Mouse (Mus musculus): ENCODE measurements around the gene Palld.
A peak's percentile ranks its signal among the peaks of the same experiment; 100 is the strongest.

Gene Palld

DNA sequence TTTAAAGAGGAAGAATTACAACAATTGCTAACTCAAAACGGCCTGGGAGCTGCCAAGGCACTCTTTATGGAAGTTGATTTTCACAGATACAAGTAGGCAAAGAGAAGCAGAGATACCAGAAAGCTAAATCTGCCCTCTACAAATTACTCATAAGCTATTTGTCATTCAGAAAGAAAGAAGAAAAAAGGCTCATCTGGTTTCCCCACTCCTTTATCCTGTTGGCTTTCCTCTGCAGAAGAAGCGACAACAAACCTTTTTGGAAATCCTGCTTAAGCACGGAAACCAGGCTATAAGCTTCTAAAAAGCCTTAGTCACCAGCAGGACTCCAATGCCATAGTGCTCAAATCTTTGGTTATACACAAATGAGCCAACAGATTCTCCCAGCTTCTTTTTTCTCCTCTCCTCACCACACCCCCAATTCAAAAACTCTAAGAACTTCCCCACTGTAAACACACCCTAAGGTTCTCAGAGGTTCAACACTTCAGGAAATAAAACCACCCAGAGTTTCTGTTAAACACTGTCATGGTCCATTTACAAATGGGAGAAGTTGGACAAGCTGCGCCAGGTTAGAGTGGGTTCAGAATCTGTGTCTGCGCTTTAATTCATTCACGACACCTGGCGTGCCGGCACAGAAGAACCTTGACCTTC, 349.6 kb downstream of the Palld start:
- DNase-seq (ENCODE audit: low spot score): no peak

DNA sequence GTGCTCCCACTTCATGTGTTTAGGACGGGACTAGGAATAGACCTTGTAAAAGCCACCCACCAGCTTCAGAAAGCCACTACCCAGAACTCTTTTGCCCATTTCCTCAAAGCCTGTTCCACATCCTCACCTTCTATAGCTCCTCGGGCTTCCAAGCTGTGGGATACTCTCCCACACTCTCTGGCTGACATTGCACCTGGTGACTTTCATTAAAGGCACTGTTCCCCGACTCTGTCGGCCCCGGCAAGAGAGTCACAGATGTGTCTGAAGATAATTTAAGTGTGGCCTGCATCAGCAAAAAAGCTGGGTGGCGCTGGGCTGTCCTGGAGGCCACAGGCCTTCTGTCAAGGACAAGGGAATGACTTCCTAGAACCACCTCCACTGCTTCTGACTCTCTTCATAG, 350.3 kb downstream of the Palld start:
- DNase-seq (ENCODE audit: low spot score): no peak

DNA sequence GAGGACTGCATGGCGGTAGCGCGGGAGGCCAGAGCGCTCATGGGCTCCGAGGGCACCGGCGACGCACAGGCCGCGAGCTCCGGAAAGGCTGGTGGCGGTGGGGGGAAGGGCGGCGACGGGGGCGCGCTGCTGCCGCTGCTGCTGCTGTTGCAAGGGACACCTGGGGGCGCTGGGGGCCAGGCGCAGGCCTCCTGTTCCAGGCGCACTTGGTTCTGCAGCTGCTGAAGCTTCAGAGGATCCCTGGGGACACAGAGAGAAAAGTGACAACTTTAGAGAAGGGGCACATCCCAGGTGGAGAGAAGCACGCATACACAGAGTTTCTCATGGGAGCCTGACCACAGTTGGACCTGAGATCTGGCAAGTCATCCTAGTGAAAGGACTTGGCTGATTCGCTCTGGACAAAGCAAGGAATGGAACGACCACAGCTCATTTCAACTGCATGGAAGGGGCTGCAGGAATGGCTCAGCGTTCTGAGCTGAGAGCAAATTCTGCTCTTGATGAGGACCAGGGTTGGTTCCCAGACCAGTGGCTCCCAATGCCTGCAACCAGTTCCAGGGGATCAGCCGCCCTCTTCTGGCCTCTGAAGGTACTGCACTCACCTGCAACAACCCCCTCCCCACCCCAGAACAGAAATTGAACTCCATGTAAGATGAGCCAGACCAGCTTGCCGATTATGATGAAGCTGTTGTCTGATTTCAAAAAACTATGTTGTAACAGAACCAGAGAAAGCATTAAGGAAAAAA, 352.3 kb downstream of the Palld start:
- no peak for DNase-seq (ENCODE audit: low spot score)

DNA sequence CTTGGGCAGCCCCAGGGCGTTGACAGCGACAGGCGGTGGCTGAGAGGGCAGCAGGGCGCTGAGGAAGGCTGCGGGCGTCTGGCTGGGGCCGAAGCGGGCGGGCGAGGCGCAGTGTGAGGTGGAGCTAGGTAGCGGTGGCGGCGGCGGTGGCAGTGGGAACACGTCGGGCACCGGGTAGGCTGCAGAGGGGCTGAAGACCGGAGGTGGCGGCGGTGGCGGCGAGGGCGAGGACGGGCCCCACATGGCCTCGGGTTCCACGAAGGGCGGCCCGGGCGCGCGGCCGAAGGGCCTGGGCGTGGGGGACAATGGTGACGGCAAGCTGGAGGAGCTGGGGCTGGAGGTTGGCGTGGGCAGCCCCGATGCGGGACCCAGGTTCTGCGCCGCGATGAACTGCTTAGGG, 352.9 kb downstream of the Palld start:
- no peak for DNase-seq (ENCODE audit: low spot score)

DNA sequence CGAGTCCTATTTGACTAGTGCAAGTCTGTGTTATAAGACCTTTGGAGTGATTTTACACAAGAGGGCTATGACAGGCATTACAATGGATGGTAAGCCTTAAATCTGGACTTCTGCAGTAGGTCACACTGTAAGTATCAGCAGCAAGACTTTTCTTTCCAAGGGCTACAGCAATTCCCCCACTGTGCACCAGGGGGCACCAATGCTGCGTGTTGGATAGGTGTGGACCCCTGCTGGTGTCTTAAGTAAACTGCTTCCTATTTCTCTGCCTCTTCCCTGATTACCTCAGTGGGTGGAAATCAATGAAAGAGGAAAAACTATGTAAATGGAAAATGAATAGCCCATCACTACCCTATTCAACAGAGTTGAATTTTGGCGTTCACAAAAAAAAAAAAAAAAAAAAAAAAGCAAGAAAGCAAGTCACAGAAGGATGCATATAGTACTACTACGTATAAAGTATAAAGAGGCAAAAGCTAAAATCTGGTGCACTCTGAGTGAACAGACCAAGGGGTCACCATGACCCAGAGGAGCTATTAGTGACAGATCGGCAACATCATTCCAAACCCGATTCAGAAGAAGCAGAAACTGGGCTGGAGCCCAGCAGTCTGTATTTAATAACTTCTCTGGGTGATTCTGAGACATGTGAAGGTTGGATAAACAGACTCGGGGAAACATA, 362.5 kb downstream of the Palld start:
- peak; percentile 89 for DNase-seq (ENCODE audit: low spot score)

DNA sequence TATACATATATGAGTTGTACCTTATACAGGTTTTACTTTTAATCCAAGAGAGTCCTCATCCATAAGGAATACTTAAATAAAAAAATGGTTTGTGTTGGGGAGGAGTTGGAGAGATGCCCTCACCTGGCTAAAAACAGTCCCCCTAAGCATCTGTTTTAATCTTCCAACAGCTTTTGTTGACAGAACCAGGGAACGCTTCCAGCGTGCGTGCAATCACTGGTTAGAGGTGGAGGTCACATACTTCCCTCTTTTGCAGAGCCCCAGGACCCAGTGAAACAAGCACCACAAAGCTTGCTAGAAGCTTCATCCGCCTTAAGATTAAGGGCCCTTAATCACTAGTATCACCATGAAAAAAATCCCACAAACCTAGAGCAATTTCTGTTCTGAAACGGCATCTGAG, 365.0 kb downstream of the Palld start:
- DNase-seq (ENCODE audit: low spot score): no peak

DNA sequence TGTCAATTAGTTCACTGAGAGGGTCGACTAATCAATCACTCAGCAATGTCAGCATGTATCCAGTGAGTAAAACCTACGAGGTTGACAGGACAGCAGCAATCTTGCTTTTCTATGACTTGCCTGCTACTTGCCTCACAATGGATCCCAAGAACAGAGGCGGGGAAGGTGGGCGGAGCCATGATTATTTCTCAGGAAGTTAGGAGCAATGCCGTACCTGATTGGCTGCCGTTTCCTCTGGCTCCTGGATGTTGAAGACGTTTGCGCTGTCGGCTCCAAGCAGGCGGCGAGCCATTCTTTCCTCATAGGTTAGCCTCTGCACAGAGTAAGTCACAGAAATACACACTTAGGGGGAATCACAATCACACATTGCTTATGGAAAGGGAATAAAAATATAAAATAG, 367.0 kb downstream of the Palld start:
- DNase-seq (ENCODE audit: low spot score): no peak

DNA sequence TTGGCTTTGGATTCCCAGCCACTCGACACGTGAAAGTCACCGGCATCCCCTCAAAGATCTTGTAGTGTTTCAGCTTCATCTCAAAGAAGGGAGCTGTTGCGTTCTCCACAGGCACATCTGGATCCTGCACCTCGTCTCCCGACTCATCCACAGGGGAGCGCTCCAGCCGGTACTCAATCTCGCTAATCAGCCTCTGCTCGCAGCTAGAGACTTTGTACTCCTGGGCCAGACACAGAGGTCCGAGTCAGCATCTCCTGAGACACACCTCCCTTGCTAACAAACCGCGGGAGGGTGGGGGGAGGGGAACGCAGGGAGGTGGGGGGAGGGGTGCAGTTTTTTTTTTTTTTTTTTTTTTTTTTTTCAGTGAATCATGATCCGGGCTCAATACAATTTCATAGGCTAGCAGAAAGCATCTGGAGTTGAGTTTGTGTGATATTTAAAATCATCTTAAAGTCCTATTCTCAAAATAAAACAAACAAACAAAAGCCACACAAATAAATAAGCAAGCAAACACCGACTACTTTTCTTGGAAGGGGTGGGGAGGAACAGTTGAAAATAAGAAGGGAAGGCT, 369.0 kb downstream of the Palld start:
- DNase-seq (ENCODE audit: low spot score): no peak

DNA sequence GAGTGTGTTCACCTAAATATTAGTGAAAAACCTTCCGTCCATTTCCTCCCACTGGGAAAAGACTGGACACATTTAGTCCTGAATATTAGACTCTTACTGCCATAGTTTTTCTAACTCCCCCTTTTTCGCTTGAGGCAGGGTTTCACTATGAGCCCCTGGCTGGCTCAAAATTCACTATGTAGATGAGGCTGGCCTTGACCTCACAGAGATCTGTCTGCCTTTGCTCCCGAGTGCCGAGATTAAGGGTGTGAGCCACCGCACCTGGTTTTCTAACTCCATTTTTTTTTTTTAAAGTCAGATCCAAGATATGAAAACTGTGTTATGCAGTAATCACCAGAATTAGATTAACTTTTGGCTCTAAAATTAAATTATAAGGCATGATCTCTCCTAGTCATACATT, 369.7 kb downstream of the Palld start:
- no peak for DNase-seq (ENCODE audit: low spot score)

DNA sequence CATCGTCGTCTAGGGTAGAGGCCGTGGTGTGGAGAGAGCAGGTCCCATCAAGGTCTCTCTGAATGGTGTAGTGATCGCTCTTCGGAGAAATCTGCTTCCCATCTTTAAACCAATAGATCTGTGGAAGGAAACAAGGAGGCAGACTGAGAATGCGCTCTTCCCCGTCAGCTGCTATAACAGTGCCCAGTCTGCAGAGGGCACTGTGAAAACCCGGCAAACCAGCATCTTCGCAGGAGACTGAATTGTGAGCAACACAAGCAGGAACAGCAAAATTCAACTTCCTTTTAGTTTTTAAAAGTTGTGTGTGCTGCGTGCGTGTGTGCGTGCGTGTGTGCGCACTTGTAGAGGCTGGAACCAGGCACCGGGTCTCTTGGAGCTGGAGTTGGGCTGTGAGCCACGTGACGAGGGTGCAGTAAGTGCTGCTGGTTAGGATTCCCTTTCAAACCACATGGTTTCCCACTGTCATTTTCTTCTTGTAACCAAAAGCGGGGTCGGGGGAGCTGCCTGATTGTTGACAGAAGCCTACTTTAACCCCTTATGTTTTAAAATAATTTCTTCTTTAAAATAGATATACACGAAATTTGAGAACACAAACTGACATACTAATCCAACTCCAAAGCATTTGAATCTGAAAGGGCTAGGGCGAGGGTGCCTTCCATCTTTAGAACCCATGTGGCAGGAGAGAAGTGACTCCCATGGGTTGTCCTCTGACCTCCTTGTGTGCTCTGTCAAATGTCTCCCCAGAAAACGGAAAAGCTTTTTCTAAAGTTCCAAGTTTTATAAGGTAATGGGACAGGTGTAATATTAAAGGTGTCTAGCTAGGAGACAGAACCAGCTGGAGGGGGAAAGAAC, 370.3 kb downstream of the Palld start:
- DNase-seq (ENCODE audit: low spot score): no peak

DNA sequence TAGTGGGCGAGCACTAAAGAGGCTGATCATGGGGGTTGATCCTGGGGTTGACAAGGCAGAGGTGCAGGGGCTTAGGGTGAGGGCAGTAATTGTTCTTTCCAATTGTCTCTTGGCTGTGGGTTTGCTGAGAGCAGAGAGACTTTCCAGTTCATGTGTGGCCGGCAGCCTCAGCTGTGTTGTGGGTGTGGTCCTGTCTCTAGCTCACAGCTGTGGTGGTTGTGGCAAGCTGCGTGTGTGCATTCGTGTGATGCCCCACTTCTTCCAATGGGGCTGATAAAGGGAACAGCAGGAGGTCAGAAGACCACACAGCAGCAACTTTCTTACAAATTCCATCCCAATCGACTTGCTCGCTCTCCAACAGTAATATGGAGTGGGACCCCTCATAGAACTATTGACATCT, 373.8 kb downstream of the Palld start:
- DNase-seq (ENCODE audit: low spot score): no peak

DNA sequence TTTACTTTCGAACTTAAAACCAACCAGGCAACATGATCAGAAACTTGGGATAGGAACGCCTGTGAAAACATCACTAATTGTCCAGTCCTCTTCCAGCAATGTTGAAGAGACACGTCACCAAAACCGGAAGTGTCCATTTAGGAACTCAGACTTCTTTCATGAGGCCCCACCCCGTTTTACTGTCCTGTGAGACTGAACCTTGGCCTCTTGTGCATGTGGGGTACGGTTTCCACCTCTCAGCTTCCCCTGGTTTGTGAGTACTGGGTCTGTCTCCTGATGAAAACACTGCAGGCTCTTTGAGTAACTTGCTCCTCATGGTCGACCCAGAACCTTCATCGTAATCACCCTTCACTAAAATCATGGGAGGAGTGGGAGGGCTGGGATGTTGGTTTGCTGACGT, 374.3 kb downstream of the Palld start:
- DNase-seq (ENCODE audit: low spot score): no peak

DNA sequence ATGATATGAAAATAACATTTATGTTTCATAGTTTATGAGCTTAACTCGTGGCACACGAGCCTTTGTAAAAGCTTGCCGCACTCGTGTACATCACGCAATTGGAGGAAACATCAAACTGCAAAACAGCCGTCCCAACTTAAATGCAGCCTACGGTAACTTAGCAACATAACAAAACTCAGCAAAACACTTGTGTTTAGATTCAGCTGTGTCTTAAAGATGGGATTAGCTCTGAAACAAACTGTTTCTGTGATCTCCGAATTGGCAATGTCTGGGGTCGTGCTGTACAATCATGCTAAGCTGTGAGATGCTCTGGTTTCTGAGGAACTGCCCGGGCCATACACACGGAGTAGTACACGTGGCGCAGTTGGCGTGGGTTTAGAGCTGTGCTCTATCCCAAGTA, 375.5 kb downstream of the Palld start:
- DNase-seq (ENCODE audit: low spot score): no peak

DNA sequence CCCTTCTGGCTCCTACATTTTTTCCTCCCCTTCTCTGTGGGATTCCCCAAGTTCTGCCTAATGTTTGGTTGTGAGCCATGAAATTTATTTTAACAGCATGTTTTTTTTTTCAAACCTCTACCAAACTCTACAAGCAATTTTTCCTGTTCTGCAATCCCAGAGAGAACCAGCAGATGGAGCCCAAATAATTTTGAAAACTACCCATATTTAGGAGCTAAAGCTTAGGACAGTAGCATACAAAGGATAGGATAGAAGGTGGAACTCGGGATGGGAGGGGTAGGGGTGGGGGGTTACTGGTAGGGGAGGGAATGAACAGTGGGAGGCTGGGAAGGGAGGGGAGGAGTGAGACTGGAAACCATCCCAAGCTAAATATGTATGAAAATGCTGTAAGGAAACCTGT, 380.4 kb downstream of the Palld start:
- DNase-seq (ENCODE audit: low spot score): peak; percentile 15

DNA sequence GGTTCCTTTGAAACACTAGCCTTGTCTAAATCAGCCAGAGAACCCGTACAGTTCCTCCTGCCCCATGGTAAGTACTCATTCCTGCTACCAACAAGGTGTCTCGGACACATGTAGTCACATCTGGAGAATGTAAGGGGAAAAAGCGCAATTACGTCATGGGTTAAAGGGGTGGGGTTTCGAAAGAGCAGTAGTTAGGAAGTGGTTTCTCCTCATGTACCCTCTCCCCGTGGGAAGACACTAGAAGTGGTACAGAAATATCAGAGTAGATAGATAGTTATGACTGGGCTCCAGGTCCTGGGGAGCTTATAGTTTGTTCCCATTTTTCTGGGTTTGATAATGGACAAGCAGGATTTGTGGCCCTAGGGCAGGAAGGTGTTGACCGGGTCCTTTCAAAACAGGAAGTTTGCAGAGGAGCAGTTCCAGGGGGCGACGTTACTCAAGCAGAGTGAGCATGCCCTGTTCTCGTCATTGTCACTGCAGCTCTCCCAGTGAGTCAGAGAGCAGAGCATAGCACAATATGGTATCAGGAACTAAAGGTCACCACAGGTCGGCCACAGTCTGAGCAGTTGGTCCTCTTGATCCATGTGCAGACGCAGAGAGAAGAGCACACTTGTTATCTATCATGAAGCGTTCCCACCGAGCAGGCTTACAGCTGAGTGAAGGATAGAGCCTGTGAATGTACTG, 384.8 kb downstream of the Palld start:
- no peak for DNase-seq (ENCODE audit: low spot score)

DNA sequence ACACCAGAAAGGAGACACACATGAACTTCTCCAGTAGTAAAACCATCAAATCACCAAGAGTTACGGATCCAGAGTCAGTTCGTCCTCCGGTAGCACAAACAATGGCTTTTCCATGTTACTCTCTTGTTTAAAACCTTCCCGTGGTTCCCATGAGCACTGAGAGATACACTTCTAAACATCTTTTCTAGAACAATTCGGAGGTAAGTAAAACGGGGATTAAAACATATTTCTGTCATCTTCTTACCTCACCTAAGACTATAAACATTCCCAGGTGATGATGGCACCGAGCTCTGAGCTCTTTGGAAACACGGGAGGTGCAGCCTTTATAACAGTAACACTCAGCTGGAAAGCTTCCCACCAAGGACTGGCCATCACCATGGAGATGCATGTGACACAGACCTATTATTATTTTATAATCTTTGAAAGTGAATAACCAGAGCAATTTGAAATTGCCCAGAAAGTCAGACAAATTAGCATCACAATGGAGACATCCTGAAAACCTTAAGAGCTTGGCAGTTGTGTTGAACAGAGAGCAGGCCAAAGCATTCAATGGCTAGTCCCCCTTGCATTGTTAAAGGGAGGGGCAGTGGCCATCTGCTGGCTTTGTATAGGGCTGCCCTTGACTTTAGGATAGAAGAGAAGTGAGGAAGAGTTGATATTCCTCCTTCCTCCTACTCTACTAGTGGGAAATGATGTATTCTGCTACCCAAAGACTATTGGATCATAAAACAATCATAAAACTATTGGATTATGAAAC, 385.6 kb downstream of the Palld start:
- DNase-seq (ENCODE audit: low spot score): no peak

DNA sequence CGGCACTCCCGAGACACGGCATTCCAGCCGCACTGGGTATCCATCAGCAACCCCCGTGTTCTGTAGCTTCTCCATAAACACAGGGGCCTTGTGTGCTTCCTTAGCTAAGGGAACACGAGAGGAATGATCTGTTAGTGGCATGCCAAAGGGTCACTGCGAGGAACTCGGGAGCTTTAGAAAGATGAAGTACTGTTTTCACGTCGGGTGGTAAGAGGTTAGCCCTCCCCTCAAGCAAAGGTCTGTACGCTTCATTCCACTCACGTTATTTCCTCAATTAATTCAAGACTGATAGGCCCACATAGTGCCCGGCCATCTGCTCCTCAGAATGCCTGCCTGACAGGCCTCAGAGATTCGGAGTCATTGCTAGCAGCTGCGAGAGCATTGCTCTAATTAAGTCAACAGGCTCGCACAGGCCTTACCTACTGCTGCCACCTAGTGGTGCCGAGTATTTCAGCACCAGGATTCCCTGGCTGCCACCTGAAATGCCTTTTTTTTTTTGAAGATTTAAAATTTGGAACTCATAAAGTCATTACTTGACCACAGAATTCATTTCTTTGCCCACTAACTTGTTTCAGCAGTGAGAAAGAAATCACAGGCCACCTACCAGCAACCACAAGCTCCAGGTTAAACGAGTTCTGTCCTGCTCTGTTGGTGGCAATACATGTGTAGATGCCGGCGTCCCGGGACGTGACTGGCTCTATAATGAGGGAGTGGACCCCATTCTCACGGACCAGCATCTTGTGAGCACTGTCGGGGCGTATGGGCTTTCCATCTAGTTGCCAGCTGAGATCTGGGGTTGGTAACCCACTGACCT, 386.4 kb downstream of the Palld start:
- peak; percentile 78 for DNase-seq (ENCODE audit: low spot score)

DNA sequence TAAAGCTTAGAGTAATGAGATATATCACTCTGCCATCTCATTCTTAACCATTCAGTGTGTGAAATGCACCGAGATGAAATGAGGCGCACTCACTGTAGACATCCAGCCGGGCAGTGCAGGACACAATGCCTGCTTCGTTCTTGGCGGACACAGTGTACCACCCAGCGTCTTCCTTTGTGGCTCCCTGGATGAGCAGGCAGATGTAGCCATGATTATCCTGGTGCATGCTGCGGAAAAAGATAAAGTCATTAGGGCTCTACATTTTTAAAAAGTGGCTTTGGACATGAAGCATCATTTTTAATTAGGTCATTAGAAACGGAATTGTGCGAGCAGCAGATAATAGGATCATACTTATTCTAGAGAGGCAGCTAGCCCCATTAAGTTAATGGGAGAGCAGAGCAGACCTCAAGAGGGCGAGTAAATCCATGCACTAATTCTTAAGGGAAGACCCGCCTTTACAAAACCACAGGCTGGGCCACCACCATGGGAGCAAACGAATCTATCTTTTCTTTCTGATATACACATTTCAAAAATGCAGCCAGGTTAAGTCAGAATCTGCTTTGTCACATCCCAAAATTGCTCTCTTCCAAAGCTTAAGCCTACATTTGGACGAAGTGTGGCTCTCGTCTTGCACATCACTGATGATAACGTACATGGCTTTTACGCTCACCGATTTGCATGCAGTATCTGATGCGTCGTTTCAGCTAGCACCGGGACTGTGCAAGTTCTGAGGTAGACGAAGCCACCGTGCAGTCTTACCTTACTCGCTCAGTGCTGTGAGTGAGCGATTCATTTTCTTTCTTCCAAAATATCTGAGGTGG, 387.2 kb downstream of the Palld start:
- no peak for DNase-seq (ENCODE audit: low spot score)

DNA sequence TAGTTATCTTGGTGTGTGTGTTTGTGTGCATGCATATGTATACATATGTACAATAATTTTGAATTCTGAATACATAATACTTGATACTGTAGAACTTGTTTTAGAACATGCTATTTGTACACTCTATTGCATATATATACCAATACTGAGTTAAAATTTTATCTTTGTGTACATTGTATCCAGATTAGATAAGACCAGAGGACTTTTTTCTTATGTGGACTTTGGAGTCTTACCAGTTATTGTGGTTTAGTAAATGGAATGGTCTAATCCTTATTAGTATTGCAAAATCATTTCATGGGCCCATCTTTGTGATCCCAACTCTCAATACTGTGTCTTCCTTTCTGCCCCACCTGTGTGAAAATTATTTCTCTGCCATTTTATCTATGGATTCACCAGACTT, 400.2 kb downstream of the Palld start:
- DNase-seq (ENCODE audit: low spot score): no peak

Measured in urinary bladder, postnatal 25 days (tissue).